Mouse (Mus musculus) ES-Bruce4 (cell line): ENCODE data around the gene Gfod1. TPM values are rescaled to one million over a fixed set of nuclear protein-coding genes. Genes with fewer than 3 reads are reported as not detected.
A peak's percentile ranks its signal among the peaks of the same experiment; 100 is the strongest.

Experiments used
- H3K27ac ChIP-seq: 2 replicates; pipeline ENCODE4 v1.5.1; 2012; ENCODE audit warnings: low read length, inconsistent platforms; ENCODE audit not compliant: insufficient read depth
- H3K27me3 ChIP-seq: 2 replicates; pipeline ENCODE4 v1.6.1; 2012; ENCODE audit warnings: mild to moderate bottlenecking, low read length, inconsistent platforms; ENCODE audit not compliant: control insufficient read depth, poor library complexity, insufficient read depth, severe bottlenecking
- H3K36me3 ChIP-seq: 2 replicates; pipeline ENCODE4 v1.6.1; 2012; ENCODE audit warnings: inconsistent platforms, mild to moderate bottlenecking, low read length, moderate library complexity; ENCODE audit not compliant: control insufficient read depth, poor library complexity, insufficient read depth, severe bottlenecking
- H3K4me1 ChIP-seq: one replicate; pipeline ENCODE4 v1.8.1; 2011; ENCODE audit warnings: low read length; ENCODE audit not compliant: control insufficient read depth, insufficient read depth
- H3K4me3 ChIP-seq: 2 replicates; pipeline ENCODE4 v1.5.1; 2011; ENCODE audit warnings: low read depth, mild to moderate bottlenecking, low read length
- H3K9ac ChIP-seq: 2 replicates; pipeline ENCODE4 v1.6.1; 2012; ENCODE audit warnings: low read depth, mild to moderate bottlenecking, inconsistent platforms; ENCODE audit not compliant: poor library complexity, severe bottlenecking
- H3K9me3 ChIP-seq: replicated peaks from 2 replicates; pipeline ENCODE4 v1.6.1; 2012; ENCODE audit warnings: mild to moderate bottlenecking, low read length, inconsistent platforms; ENCODE audit not compliant: control insufficient read depth, poor library complexity, insufficient read depth, severe bottlenecking
- CTCF ChIP-seq: IDR thresholded peaks from one replicate; pipeline ENCODE4 v1.8.1; 2011; ENCODE audit warnings: low read depth, low read length
- EP300 ChIP-seq: IDR thresholded peaks from 2 replicates; pipeline ENCODE4 v1.6.1; 2011; ENCODE audit warnings: low read depth, low read length; ENCODE audit not compliant: insufficient read depth
- POLR2A ChIP-seq: IDR thresholded peaks from one replicate; pipeline ENCODE4 v1.8.1; 2011; ENCODE audit warnings: low read length; ENCODE audit not compliant: insufficient read depth
- polyA plus RNA-seq: library from polyadenylated mRNA; stranded (reverse); fragments of >200 nt; gene quantifications from 2 replicates; pipeline ENCODE4 v1.2.4, GENCODE M21; 2011; ENCODE audit warnings: low read depth; ENCODE audit not compliant: missing spikeins, insufficient read depth, insufficient read length

Gene Gfod1
- polyA plus RNA-seq: 3.3 and 6.2 TPM in 2 replicates

DNA sequence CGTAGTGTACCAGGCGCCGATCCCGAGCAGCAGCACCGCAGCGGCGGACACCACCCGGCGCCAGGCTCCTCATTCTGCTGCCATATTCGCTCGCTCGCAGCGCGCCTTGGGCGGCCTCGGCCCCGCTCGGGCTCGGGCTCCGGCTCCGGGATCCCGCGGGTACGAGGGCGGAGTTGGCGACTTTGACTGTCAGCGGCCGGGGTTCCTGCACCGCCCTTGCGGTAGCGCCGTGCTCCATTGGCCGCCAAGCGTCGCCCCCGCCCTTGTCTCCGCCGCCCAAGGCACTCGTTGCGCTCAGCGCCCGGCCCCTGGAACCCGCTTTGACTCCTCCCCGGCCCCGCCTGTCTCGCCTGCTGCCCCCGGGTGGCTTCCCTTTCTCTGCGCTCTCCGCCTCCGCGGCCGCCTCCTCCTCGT lies at the start of gene Gfod1:
Gene Gfod1 (minus strand): TSS at position 155 of the 414 bp plus-strand sequence.
- 0 out of 2 replicates have a peak, but pooled peaks have one; percentile 5 for TF ChIP-seq EP300
- no peak for TF ChIP-seq CTCF
- TF ChIP-seq POLR2A: peak; percentile 19
- H3K4me3 ChIP-seq: peak within 1 kb of the TSS; percentile 66
- H3K4me1 ChIP-seq: peaks cover 2% of the 10 kb centered on the region
- no peak within 1 kb of the TSS for H3K27ac ChIP-seq
- H3K36me3 ChIP-seq: no peaks in the 10 kb centered on the region
- peak within 1 kb of the TSS; percentile 80 for H3K9ac ChIP-seq
- peaks cover under 1% of the 10 kb centered on the region; the same call in 1 of the 2 replicates for H3K9me3 ChIP-seq
- no peaks in the 10 kb centered on the region for H3K27me3 ChIP-seq

DNA sequence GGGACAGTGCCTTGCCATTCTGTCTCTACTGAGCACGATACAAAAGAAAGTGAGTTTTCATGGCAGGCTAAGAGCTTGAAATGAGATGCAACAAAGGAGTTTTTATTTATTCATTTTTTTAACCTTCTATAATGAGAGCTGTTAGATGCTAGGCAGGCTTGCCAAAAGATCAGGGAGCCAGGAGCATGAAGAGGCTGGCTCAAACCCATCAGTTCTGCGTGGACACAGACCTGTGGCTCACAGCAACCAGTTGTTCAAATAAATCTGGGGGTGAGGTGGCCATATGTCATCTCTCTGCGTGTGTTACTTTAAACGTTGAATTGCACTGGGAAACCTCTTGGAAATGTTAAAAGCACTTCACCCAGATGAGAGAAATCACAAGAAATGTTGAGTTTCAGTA lies 49.4 kb upstream of the Gfod1 start:
- TF ChIP-seq POLR2A (no peak), EP300 (no peak), CTCF (no peak)
- H3K36me3 ChIP-seq: no peaks in the 10 kb centered on the region
- H3K27me3 ChIP-seq: no peaks in the 10 kb centered on the region; the same call in 1 of the 2 replicates
- H3K9ac ChIP-seq: no peak overlapping the region
- no peaks in the 10 kb centered on the region for H3K9me3 ChIP-seq
- H3K4me3 ChIP-seq: no peak overlapping the region
- no peaks in the 10 kb centered on the region for H3K4me1 ChIP-seq
- H3K27ac ChIP-seq: no peak overlapping the region

DNA sequence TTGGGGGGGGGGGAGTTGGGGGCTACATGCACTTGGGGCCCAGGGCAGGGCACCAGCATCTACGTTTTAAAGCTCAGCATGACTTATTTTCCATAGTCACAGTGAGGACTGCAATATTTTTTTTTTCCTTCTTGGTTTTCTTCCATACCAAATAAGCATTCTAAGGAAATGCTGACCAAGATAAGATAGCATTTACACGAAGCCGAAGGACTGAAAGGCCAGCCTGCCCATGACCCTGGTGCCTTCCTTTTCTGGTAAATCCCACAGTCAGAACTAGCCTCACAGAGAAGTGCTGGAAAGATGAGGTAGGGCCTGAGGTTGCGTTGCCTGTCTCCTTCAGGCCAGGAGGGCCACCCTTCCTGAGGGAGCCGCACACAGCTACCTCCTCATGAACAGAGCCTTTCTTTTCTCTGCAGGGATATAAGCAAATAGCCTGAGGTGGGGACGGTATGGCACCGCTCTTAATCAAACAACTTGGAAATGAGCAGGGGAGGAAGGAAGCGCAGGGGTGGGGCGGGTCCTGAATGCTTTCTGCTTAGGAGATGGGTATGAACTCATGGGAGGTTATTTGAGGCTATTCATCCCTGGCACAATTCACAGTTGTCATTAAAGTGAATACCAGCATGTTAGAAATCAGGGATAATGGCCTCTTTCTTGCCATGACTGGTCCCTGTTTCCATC lies 46.7 kb upstream of the Gfod1 start:
- Histone ChIP-seq H3K9ac (no peak overlapping the region), H3K4me3 (no peak overlapping the region), H3K36me3 (no peaks in the 10 kb centered on the region), H3K4me1 (no peaks in the 10 kb centered on the region), H3K27me3 (no peaks in the 10 kb centered on the region; the same call in 1 of the 2 replicates), H3K27ac (no peak overlapping the region), H3K9me3 (no peaks in the 10 kb centered on the region)
- TF ChIP-seq POLR2A (no peak), CTCF (no peak), EP300 (no peak)

DNA sequence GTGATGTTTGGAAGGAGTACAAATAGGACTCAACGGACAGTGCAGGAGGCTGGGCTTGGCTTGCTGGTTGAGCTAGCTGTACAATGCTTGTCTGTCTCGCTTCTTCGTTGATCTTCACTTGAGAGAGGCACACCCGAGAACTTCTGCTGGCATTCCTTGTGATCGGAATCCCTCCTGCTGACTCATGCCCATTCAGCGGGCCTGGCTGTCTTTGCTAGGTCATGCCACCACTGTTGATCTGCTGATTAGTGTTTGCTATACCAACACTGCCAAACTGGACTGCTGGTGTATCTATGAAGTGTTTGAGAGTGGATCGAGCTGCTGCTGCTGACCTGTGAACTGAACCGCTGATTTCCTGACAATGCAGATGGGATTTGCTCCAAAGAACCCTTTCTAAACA lies 45.4 kb upstream of the Gfod1 start:
- Histone ChIP-seq H3K36me3 (no peaks in the 10 kb centered on the region), H3K9ac (no peak overlapping the region), H3K27ac (no peak overlapping the region), H3K27me3 (no peaks in the 10 kb centered on the region; the same call in 1 of the 2 replicates), H3K4me1 (no peaks in the 10 kb centered on the region), H3K4me3 (no peak overlapping the region), H3K9me3 (no peaks in the 10 kb centered on the region)
- TF ChIP-seq EP300: no peak
- no peak for TF ChIP-seq POLR2A
- TF ChIP-seq CTCF: no peak

DNA sequence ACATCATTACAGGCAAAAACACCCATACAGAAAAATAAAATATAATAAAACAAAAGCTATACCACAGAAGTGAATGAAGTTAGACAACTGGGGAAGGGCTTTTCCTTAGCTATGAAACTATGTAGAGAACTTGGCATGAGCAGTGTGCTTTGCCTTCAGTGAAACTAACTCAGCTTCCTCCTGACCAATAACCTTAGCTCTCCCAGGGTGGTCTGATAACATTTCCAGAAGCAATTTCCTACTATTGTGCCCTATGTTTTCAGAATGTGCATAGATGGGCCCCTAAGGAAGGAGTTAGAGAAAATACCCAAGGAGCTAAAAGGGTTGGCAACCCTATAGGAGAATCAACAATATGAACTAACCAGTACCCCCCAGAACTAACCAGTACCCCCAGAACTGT lies 42.9 kb upstream of the Gfod1 start:
- Histone ChIP-seq H3K36me3 (no peaks in the 10 kb centered on the region), H3K27me3 (no peaks in the 10 kb centered on the region; the same call in 1 of the 2 replicates), H3K4me1 (no peaks in the 10 kb centered on the region), H3K9ac (no peak overlapping the region), H3K27ac (no peak overlapping the region), H3K4me3 (no peak overlapping the region), H3K9me3 (no peaks in the 10 kb centered on the region)
- TF ChIP-seq EP300: no peak
- no peak for TF ChIP-seq POLR2A
- no peak for TF ChIP-seq CTCF

DNA sequence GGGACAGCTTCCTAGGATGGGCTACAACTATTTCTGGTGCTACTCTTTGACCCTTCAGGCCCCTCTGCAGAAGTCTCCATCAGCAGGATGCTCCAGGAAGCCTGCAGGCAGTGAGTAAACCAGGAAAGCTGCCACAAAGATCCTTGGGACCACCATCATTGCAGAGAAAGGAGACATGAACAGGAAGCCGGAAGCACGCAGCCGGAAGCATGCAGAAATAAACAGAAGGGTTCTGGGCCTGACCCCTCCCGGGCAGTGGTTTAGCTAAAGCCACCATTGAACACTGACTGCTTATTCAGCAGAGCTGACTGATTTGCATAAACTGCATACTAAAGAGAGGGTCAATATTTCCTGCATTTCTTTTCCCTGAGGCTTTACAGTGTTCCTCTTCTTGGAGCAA lies 34.7 kb upstream of the Gfod1 start:
- no peak overlapping the region for H3K27ac ChIP-seq
- TF ChIP-seq EP300 (no peak), POLR2A (no peak), CTCF (no peak)
- H3K36me3 ChIP-seq: no peaks in the 10 kb centered on the region
- no peak overlapping the region for H3K9ac ChIP-seq
- H3K27me3 ChIP-seq: no peaks in the 10 kb centered on the region
- no peak overlapping the region for H3K4me3 ChIP-seq
- peaks cover 2% of the 10 kb centered on the region for H3K4me1 ChIP-seq
- H3K9me3 ChIP-seq: no peaks in the 10 kb centered on the region
